Mouse (Mus musculus) testis, adult 2 months (tissue): ENCODE measurements around the gene Opcml.

Experiments
- CTCF ChIP-seq: fragments of 200-500 bp; IDR thresholded peaks from 2 replicates; pipeline ENCODE4 v1.5.1; 2012; ENCODE audit warnings: low read depth, mild to moderate bottlenecking, inconsistent platforms, low read length, moderate library complexity; ENCODE audit not compliant: control insufficient read depth, insufficient read depth, insufficient replicate concordance
- POLR2A ChIP-seq: fragments of 200-500 bp; IDR thresholded peaks from 2 replicates; pipeline ENCODE4 v1.6.1; 2012; ENCODE audit warnings: low read depth, mild to moderate bottlenecking, inconsistent platforms, low read length, moderate library complexity; ENCODE audit not compliant: control insufficient read depth

- TF ChIP-seq CTCF = no peak
- no peak for TF ChIP-seq POLR2A
Measured at GRCm38 (mm10) chr9:27996536-27996935, 206.0 kb downstream of the Opcml start.
